Mouse (Mus musculus): Measurements from ENCODE around the gene Mettl26. TPM values are rescaled to one million over a fixed set of nuclear protein-coding genes. Genes with fewer than 3 reads are reported as not detected.

The Mettl26 gene
- total RNA-seq (2017), result 13.9 and 15.9 TPM in 2 replicates

- ATAC-seq (replicated peaks; ENCODE audit: low read depth, poor library complexity, severe bottlenecking), result peak; percentile 74
Measured at GRCm38 (mm10) chr17:25874721-25875170, at the start of gene Mettl26. Mettl26 (plus strand) TSS chr17:25875074.

- no peak for ATAC-seq (replicated peaks; ENCODE audit: low read depth, poor library complexity, severe bottlenecking)
Measured at GRCm38 (mm10) chr17:25825311-25825710, 49.6 kb upstream of the Mettl26 start.

- no peak for ATAC-seq (replicated peaks; ENCODE audit: low read depth, poor library complexity, severe bottlenecking)
Measured at GRCm38 (mm10) chr17:25825984-25826570, 48.8 kb upstream of the Mettl26 start.

- ATAC-seq (replicated peaks; ENCODE audit: low read depth, poor library complexity, severe bottlenecking), result no peak
Measured at GRCm38 (mm10) chr17:25827011-25827410, 47.9 kb upstream of the Mettl26 start.

GRCm38 (mm10) chr17:25827546-25828222 lies 47.2 kb upstream of the Mettl26 start:
- no peak for ATAC-seq (replicated peaks; ENCODE audit: low read depth, poor library complexity, severe bottlenecking)

GRCm38 (mm10) chr17:25828223-25828594 lies 46.7 kb upstream of the Mettl26 start:
- ATAC-seq (replicated peaks; ENCODE audit: low read depth, poor library complexity, severe bottlenecking), result no peak

GRCm38 (mm10) chr17:25828712-25829557 lies 45.9 kb upstream of the Mettl26 start, which contains the start of gene Jmjd8:
Jmjd8 (plus strand) TSS chr17:25828867.
- ATAC-seq (replicated peaks; ENCODE audit: low read depth, poor library complexity, severe bottlenecking), result peak; percentile 43

GRCm38 (mm10) chr17:25829558-25830017 lies 45.3 kb upstream of the Mettl26 start:
- no peak for ATAC-seq (replicated peaks; ENCODE audit: low read depth, poor library complexity, severe bottlenecking)

- ATAC-seq (replicated peaks; ENCODE audit: low read depth, poor library complexity, severe bottlenecking), result no peak
Measured at GRCm38 (mm10) chr17:25830200-25830753, 44.6 kb upstream of the Mettl26 start.

GRCm38 (mm10) chr17:25830806-25831431 lies 44.0 kb upstream of the Mettl26 start:
- no peak for ATAC-seq (replicated peaks; ENCODE audit: low read depth, poor library complexity, severe bottlenecking)

GRCm38 (mm10) chr17:25831451-25832281 lies 43.2 kb upstream of the Mettl26 start:
- ATAC-seq (replicated peaks; ENCODE audit: low read depth, poor library complexity, severe bottlenecking), result no peak

GRCm38 (mm10) chr17:25832436-25833290 lies 42.2 kb upstream of the Mettl26 start:
- peak; percentile 77 for ATAC-seq (replicated peaks; ENCODE audit: low read depth, poor library complexity, severe bottlenecking)

- peak; percentile 36 for ATAC-seq (replicated peaks; ENCODE audit: low read depth, poor library complexity, severe bottlenecking)
Measured at GRCm38 (mm10) chr17:25833291-25833663, 41.6 kb upstream of the Mettl26 start, which contains the start of gene Stub1. Stub1 (minus strand) TSS chr17:25833404.

- ATAC-seq (replicated peaks; ENCODE audit: low read depth, poor library complexity, severe bottlenecking), result no peak
Measured at GRCm38 (mm10) chr17:25833961-25834594, 40.8 kb upstream of the Mettl26 start.

- no peak for ATAC-seq (replicated peaks; ENCODE audit: low read depth, poor library complexity, severe bottlenecking)
Measured at GRCm38 (mm10) chr17:25834595-25835222, 40.2 kb upstream of the Mettl26 start.

GRCm38 (mm10) chr17:25835301-25835700 lies 39.6 kb upstream of the Mettl26 start:
- ATAC-seq (replicated peaks; ENCODE audit: low read depth, poor library complexity, severe bottlenecking), result no peak

GRCm38 (mm10) chr17:25835816-25836215 lies 39.1 kb upstream of the Mettl26 start:
- ATAC-seq (replicated peaks; ENCODE audit: low read depth, poor library complexity, severe bottlenecking), result no peak

All from common myeloid progenitor, adult 5-6 weeks (primary cell).